In genomic region chr13:44353899-44354298, GRCm38 (mm10) we compare ENCODE assay signal across 8 mouse cellular contexts.
A peak's percentile ranks its signal among the peaks of the same experiment; 100 is the strongest.
DNase-seq lines count a peak whose midpoint lies in the region; ATAC-seq lines count a peak whose summit lies in the region.

No protein-coding gene starts in this region.

- H3K9me3 ChIP-seq in heart, embryonic 10.5 days, result no peaks in the 10 kb centered on the region
- peaks cover 2% of the 10 kb centered on the region; the same call in 1 of the 2 replicates for H3K9me3 ChIP-seq in hindbrain, embryonic 16.5 days (ENCODE audit: control insufficient read depth, low read length)

- 78% methylated on average over 9 of the region's 9 CpGs for WGBS in heart, embryonic 10.5 days
- WGBS in hindbrain, embryonic 16.5 days, result 20% methylated on average over 9 of the region's 9 CpGs

- 0 out of 2 replicates have a peak overlapping the region, but pooled peaks have one; percentile 33 for H3K27ac ChIP-seq in heart, embryonic 10.5 days
- H3K27ac ChIP-seq in hindbrain, embryonic 16.5 days (ENCODE audit: low read depth, low read length), result no peak overlapping the region

- peaks cover 20% of the 10 kb centered on the region for H3K4me1 ChIP-seq in heart, embryonic 10.5 days
- H3K4me1 ChIP-seq in hindbrain, embryonic 16.5 days (ENCODE audit: control insufficient read depth, insufficient read depth, low read depth, low read length), result peaks cover 8% of the 10 kb centered on the region

- DNase-seq in heart, embryonic 10.5 days (ENCODE audit: low spot score), result no peak
- no peak for DNase-seq in heart, postnatal 36 days
- DNase-seq in cerebellum, postnatal 14 days, result peak; percentile 65 to 69
- DNase-seq in embryo, embryonic 10 days (ENCODE audit: low spot score), result no peak
- no peak for DNase-seq in embryo, embryonic 10.5 days (ENCODE audit: low spot score)

- intact Hi-C loops in heart, postnatal 36 days (cut with DNase I), result no loop called here

- no peaks in the 10 kb centered on the region for H3K27me3 ChIP-seq in heart, embryonic 10.5 days (ENCODE audit: insufficient read depth, poor library complexity, severe bottlenecking)
- no peaks in the 10 kb centered on the region for H3K27me3 ChIP-seq in hindbrain, embryonic 16.5 days (replicated peaks; ENCODE audit: control insufficient read depth, insufficient read depth, low read length)

- ATAC-seq in hindbrain, embryonic 16.5 days, result no peak
- peak; percentile 39 for ATAC-seq in megakaryocyte progenitor cell, adult 5-6 weeks (replicated peaks; ENCODE audit: poor library complexity)
- ATAC-seq in megakaryocyte-erythroid progenitor cell, adult 5-6 weeks (replicated peaks; ENCODE audit: low FRiP score, low TSS enrichment, poor library complexity, severe bottlenecking), result no peak

- no peak overlapping the region for H3K4me3 ChIP-seq in heart, embryonic 10.5 days
- no peak overlapping the region for H3K4me3 ChIP-seq in hindbrain, embryonic 16.5 days (ENCODE audit: low read length)

- no peaks in the 10 kb centered on the region for H3K36me3 ChIP-seq in heart, embryonic 10.5 days
- no peaks in the 10 kb centered on the region for H3K36me3 ChIP-seq in hindbrain, embryonic 16.5 days (ENCODE audit: control insufficient read depth, insufficient read depth, low read length)

- no peak overlapping the region for H3K9ac ChIP-seq in hindbrain, embryonic 16.5 days (ENCODE audit: low read depth, low read length)

- H3K4me2 ChIP-seq in hindbrain, embryonic 16.5 days (ENCODE audit: low read length), result peak overlapping the region; percentile 28; the same call in 1 of the 2 replicates

Comparison
In these comparisons a context has a peak if more than half of its experiments do, and no peak if none do; other contexts are left out.
1. DNase-seq: peak in cerebellum, postnatal 14 days (2 of 2); none in heart, embryonic 10.5 days (single experiment), heart, postnatal 36 days (0 of 2), embryo, embryonic 10 days (single experiment) and embryo, embryonic 10.5 days (single experiment).